Mouse (Mus musculus) cerebellum, postnatal 25 days (tissue): ENCODE measurements around the gene Slc13a4.
A peak's percentile ranks its signal among the peaks of the same experiment; 100 is the strongest.

Experiments
- DNase-seq, 2 experiments: peaks; one replicate each; pipeline ENCODE4 v3.0.0; 2021; ENCODE audit warnings: mixed read lengths in 2 of 2

Gene Slc13a4

GRCm38 (mm10) chr6:35298323-35298722 lies 9.6 kb downstream of the Slc13a4 start:
- DNase-seq: no peak

- DNase-seq: no peak
These were observed 10.3 kb downstream of the Slc13a4 start for GRCm38 (mm10) chr6:35297516-35298227.

DNA sequence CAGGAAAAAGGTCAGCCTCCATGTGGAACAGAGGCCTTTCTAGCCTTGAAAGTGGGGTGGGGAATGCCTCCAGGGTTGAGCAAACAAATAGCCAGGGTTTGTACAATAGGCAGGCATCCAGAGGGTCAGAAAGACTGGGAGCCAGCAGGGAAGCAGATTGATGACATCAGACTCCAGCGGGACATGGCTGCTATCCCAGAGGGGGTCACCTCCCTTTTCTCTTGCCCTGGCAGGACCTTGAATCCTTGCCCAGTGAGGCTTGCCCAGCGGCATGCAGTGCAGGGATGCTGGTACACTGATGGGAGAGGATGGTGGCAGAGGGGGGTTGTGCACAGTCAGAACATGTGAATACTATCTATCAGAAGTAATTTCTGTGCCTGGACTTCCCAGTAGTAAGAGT lies 10.9 kb downstream of the Slc13a4 start:
- peak; percentile 23 to 34 for DNase-seq

DNA sequence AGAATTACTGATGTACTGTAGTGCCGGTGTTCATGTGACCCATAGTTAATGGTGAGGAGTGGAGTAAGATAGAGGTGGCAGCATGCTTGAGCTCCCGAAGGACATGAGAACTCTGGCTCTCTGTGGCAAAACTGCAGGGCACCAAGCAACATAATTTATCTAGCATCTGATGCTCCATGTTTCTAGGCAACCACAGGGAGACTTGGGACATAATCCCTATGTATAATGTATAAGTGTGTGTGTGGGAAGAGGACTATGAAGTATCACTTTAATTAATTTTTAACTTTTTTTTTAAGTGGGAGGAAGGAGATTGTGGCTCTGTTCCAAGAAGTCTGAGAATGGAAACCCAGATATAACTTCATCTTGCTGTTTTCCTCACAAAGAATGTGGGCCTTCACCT lies 13.0 kb downstream of the Slc13a4 start:
- DNase-seq: no peak

DNA sequence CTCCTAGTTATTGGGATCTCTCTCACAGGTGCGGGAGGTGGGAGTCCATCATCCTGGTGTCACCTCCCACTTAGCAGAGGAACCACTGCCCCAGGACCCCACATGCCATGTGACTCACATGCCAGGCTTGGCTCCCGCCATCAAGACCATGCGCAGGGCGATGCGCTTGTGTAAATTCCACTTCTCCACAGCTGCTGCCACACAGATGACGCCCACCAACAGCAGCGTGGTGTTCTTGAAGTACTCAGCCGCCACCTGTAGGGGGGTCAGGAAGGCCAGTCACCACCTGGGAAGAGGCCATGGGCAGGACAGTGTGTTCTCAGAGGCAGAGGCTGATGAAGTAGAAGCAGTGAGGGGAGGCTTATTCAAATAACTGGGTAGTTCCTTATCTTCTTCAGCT lies 18.3 kb downstream of the Slc13a4 start:
- no peak for DNase-seq

GRCm38 (mm10) chr6:35288920-35289319 lies 19.0 kb downstream of the Slc13a4 start:
- no peak for DNase-seq

- peak; percentile 35 to 63 for DNase-seq
These were observed 19.7 kb downstream of the Slc13a4 start for GRCm38 (mm10) chr6:35288114-35288761.

DNA sequence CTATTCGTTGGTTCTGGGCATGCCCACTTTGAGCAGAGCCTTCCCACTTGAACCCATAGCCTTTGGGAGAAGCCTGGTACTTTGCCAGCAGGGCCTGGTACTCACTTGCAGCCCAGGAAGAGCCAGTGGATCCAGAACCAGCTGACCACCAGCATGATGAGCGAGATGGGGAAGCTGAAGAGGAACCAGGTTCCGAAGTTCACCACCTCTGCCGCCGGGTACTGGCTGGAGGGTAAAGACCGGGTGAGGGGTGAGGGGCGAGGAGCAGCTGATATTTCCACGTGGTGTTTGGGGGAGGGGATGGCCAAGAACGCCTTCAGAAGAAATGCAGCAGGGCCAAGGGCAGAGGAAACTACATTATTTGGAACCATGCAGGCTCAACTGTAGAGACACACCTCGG lies 28.6 kb downstream of the Slc13a4 start:
- no peak for DNase-seq

- DNase-seq: no peak
These were observed 29.9 kb downstream of the Slc13a4 start for GRCm38 (mm10) chr6:35277903-35278587.

DNA sequence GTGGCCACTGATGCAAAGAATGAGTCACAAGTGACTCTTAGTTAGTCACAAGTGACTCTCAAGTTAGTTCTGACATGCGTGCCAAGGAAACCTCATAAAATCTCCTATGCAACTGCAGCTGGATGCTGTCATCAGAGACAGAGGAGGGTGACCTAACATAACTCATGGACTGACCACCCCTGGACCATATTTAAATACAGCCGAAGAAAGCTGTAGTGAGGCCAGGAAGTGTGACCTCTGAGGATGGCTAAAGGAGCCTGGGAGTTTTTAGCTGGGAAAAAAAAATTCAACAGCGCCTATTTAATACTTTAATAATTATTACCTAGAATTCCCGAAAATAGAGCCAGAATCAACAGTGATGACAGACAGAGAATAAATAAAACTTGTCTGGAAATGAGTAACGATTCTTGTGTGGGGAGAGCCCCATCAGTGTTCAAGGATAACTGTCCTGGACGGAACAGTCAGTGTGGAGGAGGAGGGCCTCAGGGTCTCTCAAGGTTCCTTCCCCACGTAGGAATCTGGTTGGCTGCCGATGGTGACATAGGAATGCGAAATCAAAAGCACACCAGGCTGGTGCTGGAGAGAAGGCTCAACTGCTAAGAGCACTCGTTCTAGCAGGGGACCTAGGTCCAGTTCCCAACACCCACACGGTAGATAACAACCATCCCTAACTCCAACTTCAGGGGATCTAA lies 34.4 kb downstream of the Slc13a4 start:
- no peak for DNase-seq

DNA sequence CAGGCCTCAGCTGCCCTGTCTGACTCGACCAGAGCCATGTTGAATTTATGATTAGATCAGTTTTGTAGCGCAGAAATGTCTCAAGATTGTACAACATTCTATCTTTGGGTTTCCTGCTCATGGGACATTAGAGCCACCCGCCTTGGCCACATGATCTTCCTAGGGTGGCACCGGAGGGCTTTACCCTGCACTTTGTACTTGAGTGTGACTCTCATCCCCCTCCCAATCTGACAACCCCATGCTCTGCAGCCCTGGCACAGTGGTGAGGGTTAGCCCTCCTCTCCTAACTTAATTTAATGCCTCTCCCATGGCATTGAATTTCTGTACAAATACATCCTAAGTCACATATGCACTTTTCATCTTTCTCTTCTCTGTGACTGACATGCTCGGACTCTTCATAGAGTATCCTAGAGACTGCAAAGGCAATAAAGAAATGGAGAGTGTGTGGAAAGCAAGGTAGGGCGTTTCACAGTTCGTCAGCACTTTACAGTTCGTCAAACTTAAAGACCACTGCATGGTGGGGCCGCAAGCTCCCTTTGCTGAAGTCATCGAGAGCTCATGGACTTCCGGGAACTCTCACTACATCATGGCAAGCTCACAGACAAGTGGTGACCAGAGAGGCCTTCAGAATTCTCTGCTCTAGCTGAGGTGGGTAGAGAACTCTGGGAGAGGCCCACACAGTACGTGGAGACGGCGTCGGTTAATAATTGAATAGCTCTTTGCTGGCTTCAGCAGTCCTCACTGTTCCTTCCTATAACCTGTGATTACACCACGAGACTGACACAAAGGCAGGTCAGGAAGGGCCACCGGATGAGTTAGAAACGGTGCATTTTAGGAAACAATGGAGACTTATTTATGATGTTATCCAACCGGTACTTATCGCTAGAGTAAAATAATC lies 35.8 kb downstream of the Slc13a4 start:
- no peak for DNase-seq

GRCm38 (mm10) chr6:35271094-35271855 lies 36.7 kb downstream of the Slc13a4 start:
- peak; percentile 46 to 60 for DNase-seq

DNA sequence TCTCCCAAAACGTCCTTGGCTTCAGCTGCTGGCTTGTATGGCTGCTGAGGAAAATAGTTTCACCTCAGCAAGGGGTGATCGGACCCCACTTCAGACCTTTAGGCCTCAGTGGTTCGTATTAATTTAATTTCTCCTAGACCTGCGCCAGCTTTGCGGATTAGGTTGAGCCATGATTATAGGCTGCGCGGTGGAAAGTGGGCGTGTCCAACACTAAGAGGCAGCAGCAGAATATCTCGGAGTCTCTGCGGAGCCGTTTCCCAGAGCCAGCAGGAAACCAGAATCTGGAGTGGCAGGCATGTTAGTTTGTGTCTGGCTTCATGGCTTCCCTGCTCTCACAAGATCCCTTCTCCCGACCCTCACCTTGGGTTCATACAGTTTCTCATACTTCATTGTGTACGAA lies 38.3 kb downstream of the Slc13a4 start:
- DNase-seq: no peak

GRCm38 (mm10) chr6:35268711-35269110 lies 39.2 kb downstream of the Slc13a4 start:
- DNase-seq: no peak

GRCm38 (mm10) chr6:35265580-35266278 lies 42.2 kb downstream of the Slc13a4 start:
- DNase-seq: no peak

DNA sequence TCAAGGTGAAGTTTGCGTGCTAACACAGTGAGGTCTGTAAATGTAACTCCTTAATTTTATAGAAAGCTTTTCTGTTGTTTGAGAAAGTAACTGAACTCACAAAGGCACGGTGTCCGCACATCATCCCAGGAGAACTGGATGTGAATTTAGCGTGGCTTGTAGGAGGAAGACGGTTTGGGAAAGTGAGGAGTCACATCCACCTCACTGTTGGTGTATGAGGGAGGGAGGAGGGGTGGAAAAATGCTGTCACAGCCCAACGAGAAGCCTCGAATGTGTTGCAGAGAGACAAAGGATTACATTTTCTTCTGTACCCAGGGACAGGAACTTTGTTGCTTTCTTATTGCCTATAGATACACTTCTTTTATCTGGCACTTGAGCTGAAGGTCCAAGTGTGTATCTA lies 47.4 kb downstream of the Slc13a4 start:
- DNase-seq: no peak

DNA sequence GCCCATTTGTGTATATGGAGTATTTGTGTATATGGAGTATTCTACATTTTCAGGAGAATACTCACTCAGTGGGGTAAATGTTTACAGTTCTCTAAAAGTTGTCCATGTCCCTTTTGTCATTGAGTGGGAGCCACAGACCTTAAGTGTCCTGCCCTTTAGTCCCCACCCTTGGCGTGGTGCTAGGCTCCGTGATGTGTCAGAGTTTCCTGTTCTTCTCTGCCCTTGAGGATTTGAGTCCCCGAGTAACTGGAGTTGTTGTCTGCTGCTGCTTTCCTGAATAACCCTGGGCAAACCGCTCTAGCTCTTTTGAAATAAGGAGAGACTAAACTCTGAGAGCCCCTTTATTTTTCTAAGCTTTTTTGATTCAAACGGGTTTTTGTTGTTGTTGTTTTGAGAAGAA lies 48.4 kb downstream of the Slc13a4 start:
- DNase-seq: no peak

GRCm38 (mm10) chr6:35258922-35259321 lies 49.0 kb downstream of the Slc13a4 start:
- no peak for DNase-seq

GRCm38 (mm10) chr6:35257626-35258190 lies 50.2 kb downstream of the Slc13a4 start:
- no peak for DNase-seq

- DNase-seq: no peak
These were observed 51.2 kb downstream of the Slc13a4 start for GRCm38 (mm10) chr6:35256691-35257090.

GRCm38 (mm10) chr6:35255017-35255416 lies 52.9 kb downstream of the Slc13a4 start:
- peak in 1 of 2 experiments; percentile 11 for DNase-seq
